Mouse (Mus musculus) kidney, embryonic 15.5 days (tissue): ENCODE data around the gene Agxt2. TPM values are rescaled to one million over a fixed set of nuclear protein-coding genes. Genes with fewer than 3 reads are reported as not detected.

ENCODE experiments used
- ATAC-seq: fragments of 200-750 bp; cut with Nextera tagmentation; replicated peaks from 2 replicates; pipeline ENCODE4 v1.8.0; 2017; ENCODE audit warnings: moderate TSS enrichment; ENCODE audit not compliant: low FRiP score
- H3K27ac ChIP-seq: fragments of 300-500 bp; sonication (generic); 2 replicates; pipeline ENCODE4 v1.5.1; 2015; ENCODE audit warnings: mild to moderate bottlenecking, inconsistent platforms
- H3K27me3 ChIP-seq: fragments of 300-500 bp; sonication (generic); 2 replicates; pipeline ENCODE4 v1.6.1; 2015; ENCODE audit warnings: inconsistent platforms
- H3K36me3 ChIP-seq: fragments of 300-500 bp; sonication (generic); 2 replicates; pipeline ENCODE4 v1.6.1; 2015; ENCODE audit warnings: inconsistent platforms
- H3K4me1 ChIP-seq: fragments of 300-500 bp; sonication (generic); 2 replicates; pipeline ENCODE4 v1.6.1; 2015; ENCODE audit warnings: inconsistent platforms
- H3K4me2 ChIP-seq: fragments of 300-500 bp; sonication (generic); 2 replicates; pipeline ENCODE4 v1.6.1; 2015; ENCODE audit warnings: moderate library complexity, mild to moderate bottlenecking, inconsistent platforms
- H3K4me3 ChIP-seq: fragments of 300-500 bp; sonication (generic); replicated peaks from 2 replicates; pipeline ENCODE4 v1.5.1; 2015; ENCODE audit warnings: mild to moderate bottlenecking, inconsistent platforms
- H3K9ac ChIP-seq: fragments of 300-500 bp; sonication (generic); 2 replicates; pipeline ENCODE4 v1.6.1; 2015; ENCODE audit warnings: mild to moderate bottlenecking, inconsistent platforms
- H3K9me3 ChIP-seq: fragments of 300-500 bp; sonication (generic); replicated peaks from 2 replicates; pipeline ENCODE4 v1.6.1; 2016; ENCODE audit warnings: inconsistent platforms
- WGBS: fragments of 180-500 bp; shearing (Covaris S2); methylation state at CpG from one replicate; pipeline ENCODE4 v1.1.7; 2015; ENCODE audit warnings: mixed read lengths; 5-methylcytosine and 5-hydroxymethylcytosine counted together
- polyA plus RNA-seq: library from polyadenylated mRNA; unstranded; fragments of >200 nt; fragmentation: Nextera tagmentation; extraction: Ambion mirVana; gene quantifications from 2 replicates; pipeline ENCODE4 v1.2.1, GENCODE M21; 2015

Gene Agxt2
- polyA plus RNA-seq = 2.2 and 2.5 TPM in 2 replicates

GRCm38 (mm10) chr15:10358039-10358948 is at the start of gene Agxt2:
TSS of gene Agxt2 (plus strand) at chr15:10358532.
- Histone ChIP-seq H3K9ac (no peak within 1 kb of the TSS), H3K36me3 (no peaks in the 10 kb centered on the region), H3K4me3 (no peak within 1 kb of the TSS), H3K9me3 (no peaks in the 10 kb centered on the region), H3K27ac (peak within 1 kb of the TSS; percentile 15; the same call in 1 of the 2 replicates), H3K4me2 (no peak within 1 kb of the TSS), H3K4me1 (no peaks in the 10 kb centered on the region), H3K27me3 (no peaks in the 10 kb centered on the region)
- no peak for ATAC-seq
- WGBS = 79% methylated on average over 9 of the region's 9 CpGs

- Histone ChIP-seq H3K4me3 (no peak overlapping the region), H3K27me3 (no peaks in the 10 kb centered on the region), H3K4me1 (no peaks in the 10 kb centered on the region), H3K9ac (no peak overlapping the region), H3K9me3 (no peaks in the 10 kb centered on the region), H3K4me2 (no peak overlapping the region), H3K27ac (no peak overlapping the region), H3K36me3 (no peaks in the 10 kb centered on the region)
- 31% methylated on average over 5 of the region's 5 CpGs for WGBS
- ATAC-seq = no peak
Measured at GRCm38 (mm10) chr15:10311826-10312225, 46.5 kb upstream of the Agxt2 start.

- Histone ChIP-seq H3K9ac (no peak overlapping the region), H3K4me3 (no peak overlapping the region), H3K36me3 (no peaks in the 10 kb centered on the region), H3K9me3 (no peaks in the 10 kb centered on the region), H3K27ac (no peak overlapping the region), H3K4me1 (no peaks in the 10 kb centered on the region), H3K4me2 (no peak overlapping the region), H3K27me3 (no peaks in the 10 kb centered on the region)
- ATAC-seq = no peak
- 45% methylated on average over 7 of the region's 7 CpGs for WGBS
Measured at GRCm38 (mm10) chr15:10313522-10314455, 44.5 kb upstream of the Agxt2 start.

- H3K9me3 ChIP-seq = no peaks in the 10 kb centered on the region
- H3K4me1 ChIP-seq = no peaks in the 10 kb centered on the region
- no peaks in the 10 kb centered on the region for H3K27me3 ChIP-seq
- H3K27ac ChIP-seq = no peak within 1 kb of the TSS
- no peak for ATAC-seq
- 88% methylated on average over 2 of the region's 2 CpGs for WGBS
- H3K4me3 ChIP-seq = no peak within 1 kb of the TSS
- no peak within 1 kb of the TSS for H3K4me2 ChIP-seq
- H3K9ac ChIP-seq = no peak within 1 kb of the TSS
- H3K36me3 ChIP-seq = no peaks in the 10 kb centered on the region
Measured at GRCm38 (mm10) chr15:10325080-10325479, 33.3 kb upstream of the Agxt2 start, which contains the start of gene Gm21973. TSS of gene Gm21973 (plus strand) at chr15:10325380.

GRCm38 (mm10) chr15:10330626-10331025 is 27.7 kb upstream of the Agxt2 start:
- H3K27ac ChIP-seq = no peak overlapping the region
- no peak for ATAC-seq
- H3K4me2 ChIP-seq = no peak overlapping the region
- H3K9ac ChIP-seq = no peak overlapping the region
- WGBS = 80% methylated on average over 3 of the region's 3 CpGs
- H3K4me3 ChIP-seq = no peak overlapping the region
- no peaks in the 10 kb centered on the region for H3K9me3 ChIP-seq
- no peaks in the 10 kb centered on the region for H3K36me3 ChIP-seq
- no peaks in the 10 kb centered on the region for H3K4me1 ChIP-seq
- no peaks in the 10 kb centered on the region for H3K27me3 ChIP-seq

GRCm38 (mm10) chr15:10332566-10332965 is 25.8 kb upstream of the Agxt2 start:
- Histone ChIP-seq H3K27ac (no peak overlapping the region), H3K27me3 (no peaks in the 10 kb centered on the region), H3K9ac (no peak overlapping the region), H3K4me2 (no peak overlapping the region), H3K4me3 (no peak overlapping the region), H3K9me3 (no peaks in the 10 kb centered on the region), H3K4me1 (no peaks in the 10 kb centered on the region), H3K36me3 (no peaks in the 10 kb centered on the region)
- peak; percentile 92 for ATAC-seq
- 68% methylated on average over 1 of the region's 1 CpGs for WGBS

GRCm38 (mm10) chr15:10338606-10339005 is 19.7 kb upstream of the Agxt2 start:
- H3K9ac ChIP-seq = no peak overlapping the region
- ATAC-seq = no peak
- WGBS = 73% methylated on average over 3 of the region's 3 CpGs

GRCm38 (mm10) chr15:10347044-10347443 is 11.3 kb upstream of the Agxt2 start:
- peak overlapping the region; percentile 62 for H3K27ac ChIP-seq
- H3K4me1 ChIP-seq = peaks cover 3% of the 10 kb centered on the region; the same call in 1 of the 2 replicates
- no peaks in the 10 kb centered on the region for H3K27me3 ChIP-seq
- no peaks in the 10 kb centered on the region for H3K36me3 ChIP-seq
- H3K9ac ChIP-seq = no peak overlapping the region
- ATAC-seq = peak; percentile 89
- no peak overlapping the region for H3K4me3 ChIP-seq
- 76% methylated on average over 6 of the region's 6 CpGs for WGBS
- H3K4me2 ChIP-seq = no peak overlapping the region
- H3K9me3 ChIP-seq = no peaks in the 10 kb centered on the region

More at GRCm38 (mm10) chr15:10338606-10339005, 19.7 kb upstream of the Agxt2 start:
- H3K27ac ChIP-seq = no peak overlapping the region
- no peaks in the 10 kb centered on the region for H3K9me3 ChIP-seq
- no peak overlapping the region for H3K4me3 ChIP-seq
- no peaks in the 10 kb centered on the region for H3K36me3 ChIP-seq
- H3K4me1 ChIP-seq = no peaks in the 10 kb centered on the region
- no peak overlapping the region for H3K4me2 ChIP-seq
- no peaks in the 10 kb centered on the region for H3K27me3 ChIP-seq

- no peaks in the 10 kb centered on the region for H3K36me3 ChIP-seq
- no peak overlapping the region for H3K4me3 ChIP-seq
- H3K9ac ChIP-seq = no peak overlapping the region
- no peaks in the 10 kb centered on the region for H3K9me3 ChIP-seq
- H3K27ac ChIP-seq = no peak overlapping the region
- H3K4me1 ChIP-seq = no peaks in the 10 kb centered on the region
- ATAC-seq = no peak
- no peak overlapping the region for H3K4me2 ChIP-seq
- H3K27me3 ChIP-seq = no peaks in the 10 kb centered on the region
- WGBS = 88% methylated on average over 2 of the region's 2 CpGs
Measured at GRCm38 (mm10) chr15:10366331-10366730, 8.0 kb downstream of the Agxt2 start.

GRCm38 (mm10) chr15:10375404-10375803 is 17.1 kb downstream of the Agxt2 start:
- no peak overlapping the region for H3K4me2 ChIP-seq
- WGBS = 78% methylated on average over 3 of the region's 3 CpGs
- no peak for ATAC-seq

GRCm38 (mm10) chr15:10378338-10378959 is 20.1 kb downstream of the Agxt2 start:
- Histone ChIP-seq H3K27ac (no peak overlapping the region), H3K9ac (no peak overlapping the region), H3K27me3 (no peaks in the 10 kb centered on the region), H3K4me1 (no peaks in the 10 kb centered on the region), H3K9me3 (no peaks in the 10 kb centered on the region), H3K4me3 (no peak overlapping the region), H3K4me2 (no peak overlapping the region), H3K36me3 (no peaks in the 10 kb centered on the region)
- WGBS = 86% methylated on average over 4 of the region's 4 CpGs
- ATAC-seq = no peak

More at GRCm38 (mm10) chr15:10375404-10375803, 17.1 kb downstream of the Agxt2 start:
- no peak overlapping the region for H3K27ac ChIP-seq
- H3K4me1 ChIP-seq = no peaks in the 10 kb centered on the region
- H3K27me3 ChIP-seq = no peaks in the 10 kb centered on the region
- H3K9ac ChIP-seq = no peak overlapping the region
- no peaks in the 10 kb centered on the region for H3K9me3 ChIP-seq
- H3K36me3 ChIP-seq = no peaks in the 10 kb centered on the region
- no peak overlapping the region for H3K4me3 ChIP-seq
